Mouse (Mus musculus) olfactory bulb, adult 2 months (tissue): ENCODE measurements around the gene Cst13. TPM values are rescaled to one million over a fixed set of nuclear protein-coding genes. Genes with fewer than 3 reads are reported as not detected.

Source experiments
- H3K27ac ChIP-seq: fragments of 200-500 bp; 2 replicates; pipeline ENCODE4 v1.5.1; 2012; ENCODE audit warnings: low read depth, low read length; ENCODE audit not compliant: insufficient read depth
- H3K4me1 ChIP-seq: fragments of 200-500 bp; 2 replicates; pipeline ENCODE4 v1.6.1; 2012; ENCODE audit warnings: low read length; ENCODE audit not compliant: control insufficient read depth, insufficient read depth
- H3K4me3 ChIP-seq: fragments of 200-500 bp; 2 replicates; pipeline ENCODE4 v1.5.1; 2012; ENCODE audit warnings: mild to moderate bottlenecking, low read depth, low read length, moderate library complexity; ENCODE audit not compliant: insufficient read depth
- CTCF ChIP-seq: fragments of 200-500 bp; IDR thresholded peaks from 2 replicates; pipeline ENCODE4 v1.5.1; 2012; ENCODE audit warnings: low read depth, mild to moderate bottlenecking, low read length, moderate library complexity; ENCODE audit not compliant: insufficient read depth
- POLR2A ChIP-seq: fragments of 200-500 bp; IDR thresholded peaks from 2 replicates; pipeline ENCODE4 v1.6.1; 2012; ENCODE audit warnings: mild to moderate bottlenecking, low read depth, low read length, moderate library complexity; ENCODE audit not compliant: insufficient read depth
- WGBS: fragments of 180-500 bp; shearing (Covaris S2); methylation state at CpG from one replicate; pipeline ENCODE4 v1.1.7; 2018; 5-methylcytosine and 5-hydroxymethylcytosine counted together
- polyA plus RNA-seq: library from polyadenylated mRNA; stranded (reverse); fragments of >200 nt; gene quantifications from 2 replicates; pipeline ENCODE4 v1.2.4, GENCODE M21; 2012; ENCODE audit warnings: low replicate concordance; ENCODE audit not compliant: missing spikeins, insufficient read depth, insufficient read length

Cst13 gene
- polyA plus RNA-seq, 1 experiment: not detected

- H3K27ac ChIP-seq: no peak overlapping the region
- no peaks in the 10 kb centered on the region for H3K4me1 ChIP-seq
- TF ChIP-seq CTCF (no peak), POLR2A (no peak)
- 86% methylated on average over 2 of the region's 2 CpGs for WGBS
- no peak overlapping the region for H3K4me3 ChIP-seq
Observed at GRCm38 (mm10) chr2:148839224-148839623, 19.3 kb downstream of the Cst13 start.

GRCm38 (mm10) chr2:148851116-148851906, 31.4 kb downstream of the Cst13 start:
- Histone ChIP-seq H3K27ac (no peak overlapping the region), H3K4me1 (no peaks in the 10 kb centered on the region), H3K4me3 (no peak overlapping the region)
- TF ChIP-seq CTCF (no peak), POLR2A (no peak)
- 25% methylated on average over 8 of the region's 8 CpGs for WGBS

GRCm38 (mm10) chr2:148856630-148857400, 36.9 kb downstream of the Cst13 start:
- Histone ChIP-seq H3K4me1 (no peaks in the 10 kb centered on the region), H3K27ac (no peak overlapping the region), H3K4me3 (no peak overlapping the region)
- TF ChIP-seq CTCF (no peak), POLR2A (no peak)
- 66% methylated on average over 8 of the region's 8 CpGs for WGBS

GRCm38 (mm10) chr2:148857506-148857905, 37.6 kb downstream of the Cst13 start:
- no peaks in the 10 kb centered on the region for H3K4me1 ChIP-seq
- H3K27ac ChIP-seq: no peak overlapping the region
- no peak overlapping the region for H3K4me3 ChIP-seq
- no peak for TF ChIP-seq POLR2A
- no peak for TF ChIP-seq CTCF
- 29% methylated on average over 4 of the region's 4 CpGs for WGBS

DNA sequence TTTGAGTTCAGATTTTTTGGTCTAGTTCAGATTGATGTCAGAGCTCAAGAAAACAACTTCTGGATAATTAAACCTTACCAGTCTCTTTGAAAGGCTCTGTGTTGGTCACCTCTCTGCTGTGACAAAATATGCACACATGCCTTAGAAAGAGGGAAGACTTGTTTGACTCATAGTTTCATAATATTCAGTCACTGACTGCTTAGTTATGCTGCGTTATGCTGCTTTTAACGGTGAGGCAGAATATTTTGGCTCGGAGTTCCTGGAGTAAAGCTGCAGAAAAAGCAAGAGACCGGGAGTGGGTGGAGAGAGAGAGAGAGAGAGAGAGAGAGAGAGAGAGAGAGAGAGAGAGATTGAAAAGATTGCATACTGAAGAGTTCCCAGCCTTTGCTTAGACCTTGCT, 41.1 kb downstream of the Cst13 start:
- no peak for TF ChIP-seq CTCF
- TF ChIP-seq POLR2A: no peak
- H3K4me3 ChIP-seq: no peak overlapping the region
- H3K27ac ChIP-seq: peak overlapping the region; percentile 20; the same call in 1 of the 2 replicates
- WGBS: 27% methylated on average over 4 of the region's 4 CpGs
- peaks cover 3% of the 10 kb centered on the region; the same call in 1 of the 2 replicates for H3K4me1 ChIP-seq

DNA sequence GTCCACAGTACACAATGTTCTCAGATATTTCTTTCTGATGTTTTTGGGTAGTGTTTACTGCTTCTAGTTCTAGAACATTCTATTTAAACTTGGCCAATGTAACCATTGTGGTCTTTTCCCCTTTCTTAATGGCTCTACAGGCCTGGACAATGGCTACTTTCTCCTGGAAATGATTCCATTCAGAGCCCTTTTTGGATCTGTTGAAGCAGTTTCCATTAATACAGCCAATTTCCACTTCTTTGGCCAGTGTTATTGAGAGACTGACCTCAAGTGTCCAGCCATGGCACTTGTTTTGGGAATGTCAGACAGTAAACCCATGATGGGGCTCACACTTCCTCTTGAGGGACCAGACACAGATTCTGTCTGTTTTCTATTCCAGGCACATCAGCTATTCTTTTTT, 41.8 kb downstream of the Cst13 start:
- H3K27ac ChIP-seq: no peak overlapping the region
- H3K4me1 ChIP-seq: peaks cover 3% of the 10 kb centered on the region; the same call in 1 of the 2 replicates
- TF ChIP-seq POLR2A (no peak), CTCF (no peak)
- H3K4me3 ChIP-seq: no peak overlapping the region

DNA sequence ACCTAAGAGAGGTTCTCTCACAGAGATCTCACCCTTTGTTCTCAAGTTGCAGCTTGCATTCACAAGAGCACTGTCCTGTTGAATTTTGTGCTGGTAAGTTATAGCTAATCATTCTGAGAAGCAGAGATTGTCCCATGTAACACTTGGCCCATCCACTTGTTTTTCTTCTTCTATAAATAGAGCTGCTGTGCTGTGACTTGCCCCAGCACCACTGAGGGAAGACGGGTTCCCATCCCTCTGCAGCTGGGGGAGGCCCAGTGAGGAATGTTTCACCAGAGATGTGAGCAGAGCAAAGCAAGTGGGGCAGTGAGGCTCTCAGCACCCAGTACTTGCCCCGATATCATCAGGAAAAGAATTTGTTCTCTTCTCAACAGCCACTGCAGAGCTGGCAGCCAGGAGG, 45.1 kb downstream of the Cst13 start, which contains the start of gene 9230104L09Rik:
Gene 9230104L09Rik (minus strand): TSS at position 73 of the 400 bp plus-strand sequence.
- no peak for TF ChIP-seq POLR2A
- TF ChIP-seq CTCF: no peak
- no peak within 1 kb of the TSS for H3K4me3 ChIP-seq
- H3K27ac ChIP-seq: no peak within 1 kb of the TSS
- WGBS: 47% methylated on average over 2 of the region's 2 CpGs
- H3K4me1 ChIP-seq: peaks cover 3% of the 10 kb centered on the region; the same call in 1 of the 2 replicates

DNA sequence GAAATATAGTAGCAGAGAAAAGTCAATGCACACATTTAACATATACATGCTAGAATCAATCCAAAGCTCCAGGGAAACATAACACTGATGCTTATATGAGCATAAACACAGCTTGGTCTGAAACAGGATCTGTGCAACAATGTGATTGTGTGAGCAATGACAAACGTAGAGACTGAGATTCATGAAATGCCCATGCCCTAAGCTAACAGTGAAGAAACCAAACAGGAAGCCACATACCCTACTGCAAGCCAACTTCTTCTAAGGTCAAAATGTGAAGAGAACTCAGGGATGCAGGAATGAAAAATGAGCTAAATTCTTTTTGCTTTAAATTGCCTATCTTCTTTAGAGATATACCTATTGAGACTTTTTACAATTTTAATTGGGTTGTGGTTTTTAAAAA, 49.1 kb downstream of the Cst13 start:
- 65% methylated on average over 1 of the region's 1 CpGs for WGBS
- TF ChIP-seq POLR2A: no peak
- TF ChIP-seq CTCF: no peak
- H3K4me3 ChIP-seq: no peak overlapping the region
- H3K4me1 ChIP-seq: peaks cover 7% of the 10 kb centered on the region; the same call in 1 of the 2 replicates
- H3K27ac ChIP-seq: no peak overlapping the region

- Histone ChIP-seq H3K4me1 (peaks cover 7% of the 10 kb centered on the region; the same call in 1 of the 2 replicates), H3K4me3 (no peak overlapping the region), H3K27ac (no peak overlapping the region)
- WGBS: 80% methylated on average over 3 of the region's 3 CpGs
- TF ChIP-seq CTCF: no peak
- TF ChIP-seq POLR2A: no peak
Observed at GRCm38 (mm10) chr2:148870526-148870925, 50.6 kb downstream of the Cst13 start.
